Mouse (Mus musculus) hematopoietic stem cell, adult 5-6 weeks (primary cell): ENCODE measurements at regions not wholly inside any gene's neighbourhood (a gene's known extent, or its start where the extent isn't known, plus 50 kb on each side); places are given as distances from the start of the nearest gene placed in this dataset.

Experiments
- ATAC-seq, 2 experiments: fragments of 125-278 bp in 1 of 2; replicated peaks in 1 of 2; 2 replicates each; pipeline ENCODE4 v1.8.0; 2016 to 2017; ENCODE audit warnings: inconsistent platforms in 2 of 2, mild to moderate bottlenecking in 2 of 2, moderate number of reproducible peaks in 2 of 2, low read depth in 1 of 2, moderate TSS enrichment in 1 of 2; ENCODE audit not compliant: low FRiP score in 2 of 2, poor library complexity in 2 of 2, severe bottlenecking in 2 of 2, insufficient read depth in 1 of 2, low TSS enrichment in 1 of 2

GRCm38 (mm10) chr2:47914270-47914669, 899.6 kb upstream of the Acvr2a start:
- no peak for ATAC-seq

GRCm38 (mm10) chr2:47914986-47915485, 898.9 kb upstream of the Acvr2a start:
- no peak for ATAC-seq

- peak; percentile 76 to 94 for ATAC-seq
Measured at GRCm38 (mm10) chr2:47922965-47923364, 890.9 kb upstream of the Acvr2a start.

- ATAC-seq: no peak
Measured at GRCm38 (mm10) chr2:47926620-47927019, 887.3 kb upstream of the Acvr2a start.

- no peak for ATAC-seq
Measured at GRCm38 (mm10) chr2:47945061-47945460, 868.8 kb upstream of the Acvr2a start.

GRCm38 (mm10) chr2:47991132-47991531, 822.8 kb upstream of the Acvr2a start:
- no peak for ATAC-seq

GRCm38 (mm10) chr2:47994185-47994584, 819.7 kb upstream of the Acvr2a start:
- ATAC-seq: no peak

- ATAC-seq: no peak
Measured at GRCm38 (mm10) chr2:48001230-48001629, 812.7 kb upstream of the Acvr2a start.

- peak; percentile 66 to 75; a peak in 3 of 4 replicates for ATAC-seq
Measured at GRCm38 (mm10) chr2:48001800-48002507, 812.0 kb upstream of the Acvr2a start.

- ATAC-seq: no peak
Measured at GRCm38 (mm10) chr2:48010308-48010707, 803.6 kb upstream of the Acvr2a start.

GRCm38 (mm10) chr2:48027559-48027958, 786.4 kb upstream of the Acvr2a start:
- no peak for ATAC-seq

GRCm38 (mm10) chr2:48061375-48061774, 752.5 kb upstream of the Acvr2a start:
- no peak for ATAC-seq

GRCm38 (mm10) chr2:48063436-48063835, 750.5 kb upstream of the Acvr2a start:
- no peak for ATAC-seq

GRCm38 (mm10) chr2:48065162-48065561, 748.7 kb upstream of the Acvr2a start:
- no peak for ATAC-seq

GRCm38 (mm10) chr2:48082120-48082799, 731.6 kb upstream of the Acvr2a start:
- ATAC-seq: no peak

- no peak for ATAC-seq
Measured at GRCm38 (mm10) chr2:48098287-48098686, 715.6 kb upstream of the Acvr2a start.

GRCm38 (mm10) chr2:48098931-48099531, 714.9 kb upstream of the Acvr2a start:
- ATAC-seq: no peak

- ATAC-seq: no peak
Measured at GRCm38 (mm10) chr2:48123662-48124061, 690.2 kb upstream of the Acvr2a start.
